Mouse (Mus musculus): Measurements from ENCODE around the gene Sbf1. TPM values are rescaled to one million over a fixed set of nuclear protein-coding genes. Genes with fewer than 3 reads are reported as not detected.

Gene Sbf1
- total RNA-seq (2021), result 100 to 1,000 TPM; 356 to 361 TPM
- long read RNA-seq, experiment 1, full-length matches to known transcripts, result 134 of 254 reads
- long read RNA-seq, experiment 1, partial matches to known transcripts, result 56 of 254 reads
- long read RNA-seq, experiment 1, other reads (novel, unspliced or antisense), result 64 of 254 reads
- long read RNA-seq, experiment 2, full-length matches to known transcripts, result 167 of 330 reads
- long read RNA-seq, experiment 2, partial matches to known transcripts, result 59 of 330 reads
- long read RNA-seq, experiment 2, other reads (novel, unspliced or antisense), result 104 of 330 reads

DNA sequence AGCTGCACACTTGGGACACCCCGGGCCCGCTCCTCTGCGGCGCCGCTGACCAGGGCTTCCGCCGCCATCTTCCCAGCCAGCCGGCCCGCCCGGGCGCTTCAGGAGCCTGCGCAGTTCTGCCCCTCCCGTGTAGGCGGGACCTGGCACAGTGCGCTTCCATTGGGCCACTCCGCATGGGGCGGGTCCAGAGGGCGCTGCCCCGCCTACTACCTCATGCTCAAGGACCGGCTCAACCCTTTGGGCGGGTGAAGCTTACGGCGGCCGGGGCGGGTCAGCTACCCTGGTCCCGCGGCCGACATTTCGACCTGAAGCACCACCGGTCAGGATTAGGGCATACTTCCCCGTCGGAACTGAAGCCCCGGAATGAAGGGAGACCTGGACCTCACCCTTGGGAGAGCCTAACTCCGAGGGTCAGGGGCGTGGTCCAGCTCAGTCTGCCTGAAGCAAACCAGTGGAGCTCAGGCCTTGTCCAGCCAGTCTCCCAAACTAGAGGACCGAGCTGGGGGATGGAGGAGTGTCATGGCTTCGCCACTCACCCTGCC is at the start of gene Sbf1:
TSS of gene Sbf1 (minus strand) at position 122 of the 542 bp plus-strand sequence.
- TF ChIP-seq CTCF (conservative IDR thresholded peaks at IDR 0.05), result no peak
- DNase-seq (ENCODE audit: low spot score in 2 of 2), result peak; percentile 97 to 98
- Histone ChIP-seq H3K4me3 (peak within 1 kb of the TSS; percentile 95), H3K27ac (peak within 1 kb of the TSS; percentile 93)

DNA sequence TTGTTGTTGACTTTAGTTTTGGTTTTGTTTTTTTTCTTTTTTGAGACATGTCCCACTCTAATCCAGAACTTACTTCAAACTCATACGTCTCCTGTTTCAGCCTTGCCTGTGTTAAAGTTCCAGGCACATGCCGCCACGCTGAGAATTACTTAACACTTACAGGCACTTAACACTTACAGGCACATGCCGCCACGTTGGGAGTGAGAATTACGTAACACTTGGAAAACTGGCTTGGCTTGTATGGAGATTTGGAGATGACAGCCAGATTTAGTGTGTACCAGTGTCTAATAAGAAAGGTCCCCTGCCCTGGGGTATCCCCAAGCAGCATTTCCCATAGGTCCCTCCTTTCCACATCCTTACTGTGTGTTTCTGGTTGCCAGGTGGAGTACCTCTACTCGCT is 47.9 kb upstream of the Sbf1 start:
- H3K4me3 ChIP-seq, result no peak overlapping the region
- TF ChIP-seq CTCF (conservative IDR thresholded peaks at IDR 0.05), result no peak
- no peak overlapping the region for H3K27ac ChIP-seq
- no peak for DNase-seq (ENCODE audit: low spot score in 2 of 2)

DNA sequence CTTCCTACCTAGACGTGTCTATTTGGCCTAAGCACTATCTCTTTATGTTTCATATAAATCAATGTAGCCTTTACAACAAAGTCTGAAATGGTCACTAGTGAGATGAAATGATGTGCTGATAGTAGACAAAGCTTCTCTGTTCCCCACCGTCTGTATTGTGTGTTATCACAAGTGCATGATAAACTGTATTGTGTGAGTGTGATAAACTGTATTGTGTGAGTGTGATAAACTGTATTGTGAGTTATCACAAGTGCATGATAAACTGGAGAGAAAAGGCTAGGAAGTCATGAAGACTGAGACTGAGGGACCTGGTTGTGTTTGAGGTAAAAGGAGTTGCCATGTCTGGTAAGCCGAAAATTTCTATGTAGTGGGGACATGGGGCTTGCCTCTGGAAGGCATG is 43.7 kb upstream of the Sbf1 start:
- H3K4me3 ChIP-seq, result no peak overlapping the region
- no peak for TF ChIP-seq CTCF (conservative IDR thresholded peaks at IDR 0.05)
- no peak overlapping the region for H3K27ac ChIP-seq
- no peak for DNase-seq (ENCODE audit: low spot score in 2 of 2)

DNA sequence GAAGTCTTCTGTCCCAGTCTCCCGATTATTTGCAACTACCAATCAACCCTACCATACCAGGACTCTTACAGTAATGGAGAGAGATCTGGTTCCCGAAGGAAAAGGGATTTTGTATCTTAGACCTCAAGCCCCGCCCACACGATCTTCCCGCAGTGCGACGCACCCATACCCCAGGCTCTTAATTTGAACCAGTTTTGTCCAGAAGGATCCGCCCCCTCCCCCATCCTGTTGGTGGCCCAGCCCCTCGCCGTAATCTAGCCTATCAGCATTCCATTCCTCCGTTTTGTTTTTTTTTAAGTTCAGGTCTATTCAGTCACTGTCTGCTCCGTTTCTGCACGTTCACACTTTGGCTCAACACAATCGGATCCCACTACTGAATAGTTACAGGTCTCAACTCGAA is 41.3 kb upstream of the Sbf1 start:
- Histone ChIP-seq H3K27ac (peak overlapping the region; percentile 88), H3K4me3 (peak overlapping the region; percentile 92)
- no peak for TF ChIP-seq CTCF (conservative IDR thresholded peaks at IDR 0.05)
- DNase-seq (ENCODE audit: low spot score in 2 of 2), result peak; percentile 41 to 53

DNA sequence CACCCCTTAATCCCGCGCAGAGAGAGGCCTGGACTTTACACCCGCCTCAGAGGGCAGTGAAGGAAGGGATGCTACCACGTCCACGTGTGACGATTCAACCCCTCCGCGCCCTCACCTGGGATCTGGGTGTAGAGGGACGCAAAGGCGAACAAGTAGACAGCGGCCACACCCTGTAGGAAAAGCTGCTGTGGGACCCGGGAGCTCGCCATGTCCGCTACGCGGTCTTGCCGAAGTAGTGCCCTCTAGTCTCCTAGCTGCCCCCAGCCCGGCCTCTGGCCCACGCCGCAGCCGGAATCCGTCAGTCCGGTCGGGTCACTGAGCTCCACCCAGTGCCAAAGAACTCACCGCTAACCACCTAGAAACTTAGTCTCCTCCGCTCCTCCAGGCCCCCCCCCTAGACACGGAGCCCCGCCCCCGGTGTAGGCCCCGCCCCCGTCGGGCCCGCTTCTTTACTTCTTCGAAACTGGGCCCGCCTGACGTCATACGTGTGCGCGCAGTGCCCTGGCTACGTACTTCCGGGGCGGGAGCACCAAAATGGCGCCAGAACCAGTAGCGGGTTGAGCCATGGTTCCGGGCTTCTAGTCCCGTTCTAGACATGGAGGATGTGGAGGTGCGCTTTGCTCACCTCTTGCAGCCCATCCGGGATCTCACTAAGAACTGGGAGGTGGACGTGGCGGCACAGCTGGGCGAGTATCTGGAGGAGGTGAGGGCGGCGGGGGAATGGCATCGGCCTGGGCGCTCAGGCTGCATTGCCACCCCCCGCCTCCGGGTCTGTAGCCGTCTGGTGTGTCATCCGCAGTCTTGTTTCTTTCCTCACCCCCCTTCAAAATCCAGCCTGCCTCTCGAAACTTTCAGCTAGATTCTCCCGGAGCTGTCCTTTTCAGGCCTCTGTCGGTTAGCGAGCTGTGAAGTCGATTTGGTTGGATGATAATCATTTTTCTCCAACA is 40.4 kb upstream of the Sbf1 start, which contains the start of the genes Lmf2 and Ncaph2:
TSS of gene Lmf2 (minus strand) at position 419 of the 947 bp plus-strand sequence.
TSS of gene Ncaph2 (plus strand) at position 479 of the 947 bp plus-strand sequence.
- peak within 1 kb of the TSS; percentile 92 for H3K4me3 ChIP-seq
- TF ChIP-seq CTCF (conservative IDR thresholded peaks at IDR 0.05), result peak; percentile 41
- peak within 1 kb of the TSS; percentile 88 for H3K27ac ChIP-seq
- DNase-seq (ENCODE audit: low spot score in 2 of 2), result peak; percentile 94 to 96

DNA sequence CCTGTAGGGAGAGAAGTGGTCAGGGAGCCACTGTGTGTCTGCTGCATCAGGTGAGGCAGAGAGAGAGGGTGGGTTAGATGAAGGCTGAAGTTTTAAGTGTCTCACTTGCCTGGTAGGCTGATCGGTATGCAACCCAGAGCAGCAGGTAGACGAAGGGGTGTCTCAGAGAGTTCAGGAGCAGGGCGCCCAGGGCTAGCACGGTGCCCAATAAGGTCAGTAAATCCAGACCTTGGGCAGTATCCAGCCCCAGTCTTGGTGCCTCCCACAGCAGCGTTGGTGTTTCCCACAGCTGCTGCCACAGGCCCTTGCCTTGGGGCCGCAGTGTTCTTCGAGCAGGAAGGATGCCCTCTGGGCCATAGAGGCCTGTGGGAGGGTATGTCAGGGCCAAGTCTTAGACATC is 39.3 kb upstream of the Sbf1 start:
- TF ChIP-seq CTCF (conservative IDR thresholded peaks at IDR 0.05), result no peak
- peak overlapping the region; percentile 92 for H3K4me3 ChIP-seq
- no peak overlapping the region for H3K27ac ChIP-seq
- DNase-seq (ENCODE audit: low spot score in 2 of 2), result no peak

DNA sequence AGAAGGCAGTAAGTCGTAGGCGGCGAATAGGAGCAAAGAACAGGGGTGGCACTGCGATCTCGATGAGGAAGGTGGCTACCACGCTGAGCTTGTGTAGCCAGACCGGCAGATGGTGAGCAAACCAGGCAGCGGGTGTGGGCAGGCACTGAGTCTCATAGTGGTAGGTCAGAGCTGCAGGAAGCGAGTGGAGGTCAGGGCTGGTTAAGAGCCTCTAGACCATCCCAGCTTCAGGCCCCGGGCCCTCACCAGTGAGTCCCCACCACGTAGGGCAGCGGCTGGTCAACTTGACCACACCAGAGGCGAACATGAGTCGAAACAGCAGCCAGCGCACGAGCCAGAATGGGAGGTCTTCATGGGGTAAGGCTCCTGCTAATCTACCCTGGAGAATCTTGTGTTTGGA is 38.7 kb upstream of the Sbf1 start:
- H3K4me3 ChIP-seq, result no peak overlapping the region
- no peak overlapping the region for H3K27ac ChIP-seq
- no peak for DNase-seq (ENCODE audit: low spot score in 2 of 2)
- no peak for TF ChIP-seq CTCF (conservative IDR thresholded peaks at IDR 0.05)

DNA sequence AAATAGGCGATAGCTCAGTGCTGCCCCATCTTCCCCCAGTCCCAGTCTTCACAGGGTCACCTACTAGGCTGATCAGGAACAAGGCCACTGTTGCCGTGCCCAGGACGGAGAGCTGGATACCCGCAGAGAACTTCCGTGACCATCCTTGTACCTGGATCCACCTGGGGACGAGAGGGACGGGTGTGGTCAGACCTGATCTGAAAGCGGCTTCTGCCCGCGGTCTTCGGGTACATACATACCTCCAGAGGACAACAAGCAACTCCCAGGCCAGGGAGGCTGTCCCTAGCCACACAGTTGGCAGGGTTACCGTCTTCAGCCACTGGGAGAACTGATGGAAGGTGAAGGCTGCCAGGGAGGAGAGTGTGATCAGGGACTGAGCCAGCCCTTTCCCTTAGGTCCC is 37.7 kb upstream of the Sbf1 start:
- DNase-seq (ENCODE audit: low spot score in 2 of 2), result no peak
- Histone ChIP-seq H3K27ac (no peak overlapping the region), H3K4me3 (no peak overlapping the region)
- TF ChIP-seq CTCF (conservative IDR thresholded peaks at IDR 0.05), result no peak

DNA sequence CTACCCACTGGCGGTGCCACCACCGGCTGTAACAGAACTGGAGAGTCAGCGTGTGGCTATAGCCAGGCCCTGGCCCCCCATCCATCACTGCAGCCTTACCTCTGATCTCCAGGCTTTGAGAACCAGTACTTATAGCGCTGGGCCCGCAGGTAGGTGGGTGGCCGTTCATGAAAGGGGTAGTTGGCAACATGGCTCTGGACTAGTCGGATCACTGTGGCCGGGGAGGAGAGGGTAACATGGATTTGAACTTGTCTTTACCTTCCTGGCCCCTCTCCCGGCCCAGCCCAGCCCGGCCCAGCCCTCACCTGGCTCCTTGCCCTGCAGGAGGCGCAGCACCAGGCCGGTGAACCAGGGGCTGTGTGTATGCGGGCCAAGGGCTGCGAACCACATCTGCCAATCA is 36.9 kb upstream of the Sbf1 start:
- no peak for TF ChIP-seq CTCF (conservative IDR thresholded peaks at IDR 0.05)
- no peak for DNase-seq (ENCODE audit: low spot score in 2 of 2)
- Histone ChIP-seq H3K4me3 (no peak overlapping the region), H3K27ac (no peak overlapping the region)

DNA sequence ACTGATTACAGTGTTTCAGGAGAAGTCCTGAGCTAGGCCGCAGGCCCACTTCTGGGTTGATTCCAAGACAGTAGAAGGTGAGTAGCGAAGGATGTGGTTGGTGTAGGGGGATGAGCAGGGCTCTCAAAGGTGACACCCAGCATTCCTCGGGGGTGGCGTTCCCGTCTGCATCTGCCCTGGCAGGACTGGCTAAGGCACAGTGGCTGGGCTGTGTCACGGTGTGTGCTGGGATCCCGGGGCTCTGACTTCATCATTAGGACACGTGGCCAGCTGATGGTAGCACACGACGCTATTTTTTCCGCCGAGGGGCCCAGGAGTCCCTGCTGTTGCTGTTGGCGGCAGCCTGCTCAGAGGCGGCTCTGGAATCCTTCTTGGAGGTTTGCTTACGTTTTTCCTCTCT is 36.2 kb upstream of the Sbf1 start:
- TF ChIP-seq CTCF (conservative IDR thresholded peaks at IDR 0.05), result no peak
- Histone ChIP-seq H3K4me3 (no peak overlapping the region), H3K27ac (no peak overlapping the region)
- no peak for DNase-seq (ENCODE audit: low spot score in 2 of 2)

DNA sequence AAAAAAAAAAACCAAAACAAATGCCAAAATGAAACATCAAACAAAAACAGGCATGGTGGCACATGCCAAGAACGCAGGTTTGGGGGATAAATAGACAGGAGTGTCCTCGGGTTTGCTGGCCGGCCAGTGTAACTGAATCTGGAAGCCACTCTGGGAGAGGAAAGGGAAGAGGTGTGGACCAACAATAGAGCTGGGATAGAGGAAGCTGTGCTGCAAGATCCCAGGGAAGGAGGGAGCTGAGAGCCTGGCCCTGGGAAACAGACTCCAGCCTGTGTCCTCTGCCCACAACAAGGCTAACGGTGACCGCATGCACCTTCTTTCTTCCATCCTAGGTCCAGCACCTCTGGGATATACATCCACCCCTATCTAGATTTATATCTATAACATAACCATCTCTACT is 35.3 kb upstream of the Sbf1 start:
- no peak overlapping the region for H3K27ac ChIP-seq
- DNase-seq (ENCODE audit: low spot score in 2 of 2), result no peak
- H3K4me3 ChIP-seq, result no peak overlapping the region
- no peak for TF ChIP-seq CTCF (conservative IDR thresholded peaks at IDR 0.05)

DNA sequence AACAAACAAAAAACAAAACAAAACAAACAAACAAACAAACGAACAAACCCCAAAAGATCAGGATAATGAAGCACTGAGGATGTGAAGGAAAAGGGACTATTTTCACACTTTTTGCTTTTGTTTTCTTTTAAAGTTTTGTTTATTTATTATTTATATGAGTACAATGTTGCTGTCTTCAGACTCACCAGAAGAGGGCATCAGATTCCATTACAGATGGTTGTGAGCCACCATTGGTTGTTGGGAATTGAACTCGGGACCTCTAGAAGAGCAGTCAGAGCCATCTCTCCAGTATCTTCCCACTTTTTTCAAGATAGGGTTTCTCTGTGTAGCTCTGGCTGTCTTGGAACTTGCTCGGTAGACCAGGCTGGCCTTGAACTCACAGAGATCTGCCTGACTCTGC is 28.2 kb upstream of the Sbf1 start:
- DNase-seq (ENCODE audit: low spot score in 2 of 2), result no peak
- TF ChIP-seq CTCF (conservative IDR thresholded peaks at IDR 0.05), result peak; percentile 68
- no peak overlapping the region for H3K27ac ChIP-seq
- no peak overlapping the region for H3K4me3 ChIP-seq

DNA sequence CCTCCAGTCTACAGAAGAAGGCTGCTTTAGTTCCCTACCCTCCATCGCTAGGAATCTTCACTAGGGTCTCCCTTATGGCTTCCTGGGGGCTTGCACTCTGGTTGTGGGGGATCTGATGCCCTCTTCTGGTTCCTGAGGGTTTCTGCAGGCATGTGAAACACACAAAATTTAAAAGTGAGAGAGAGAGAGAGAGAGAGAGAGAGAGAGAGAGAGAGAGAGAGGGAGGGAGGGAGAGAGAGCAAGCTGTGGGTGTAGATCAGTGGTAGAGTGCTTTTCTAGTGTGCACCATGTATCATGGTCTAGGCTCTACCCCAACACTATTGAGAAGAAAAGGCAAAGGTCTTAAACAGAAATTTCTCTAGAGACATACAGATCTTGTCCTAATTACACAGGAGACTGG is 26.6 kb upstream of the Sbf1 start:
- peak; percentile 38 for TF ChIP-seq CTCF (conservative IDR thresholded peaks at IDR 0.05)

More for the DNA sequence above, 26.6 kb upstream of the Sbf1 start:
- no peak for DNase-seq (ENCODE audit: low spot score in 2 of 2)
- no peak overlapping the region for H3K4me3 ChIP-seq
- H3K27ac ChIP-seq, result no peak overlapping the region
